In genomic region chr4:53227771-53228170, GRCm38 (mm10) we compare ENCODE assay signal across 8 mouse cellular contexts.
DNase-seq lines count a peak whose midpoint lies in the region; ATAC-seq and TF ChIP-seq lines count a peak whose summit lies in the region.

No protein-coding gene starts in this region.

- no peaks in the 10 kb centered on the region for H3K27me3 ChIP-seq in thymus, adult 2 months (ENCODE audit: control insufficient read depth, insufficient read depth, low read length)
- H3K27me3 ChIP-seq in intestine, embryonic 16.5 days (replicated peaks; ENCODE audit: control insufficient read depth, insufficient read depth, low read length): no peaks in the 10 kb centered on the region
- H3K27me3 ChIP-seq in stomach, postnatal 0 days (ENCODE audit: control insufficient read depth, insufficient read depth, low read length): no peaks in the 10 kb centered on the region
- no peaks in the 10 kb centered on the region for H3K27me3 ChIP-seq in forebrain, postnatal 0 days (ENCODE audit: insufficient read depth, low read length)

- H3K36me3 ChIP-seq in thymus, adult 2 months (ENCODE audit: control insufficient read depth, insufficient read depth, low read length): no peaks in the 10 kb centered on the region
- H3K36me3 ChIP-seq in intestine, embryonic 16.5 days (ENCODE audit: control insufficient read depth, insufficient read depth, low read length): no peaks in the 10 kb centered on the region
- no peaks in the 10 kb centered on the region for H3K36me3 ChIP-seq in stomach, postnatal 0 days (ENCODE audit: control insufficient read depth, insufficient read depth, low read length)
- no peaks in the 10 kb centered on the region for H3K36me3 ChIP-seq in forebrain, postnatal 0 days (ENCODE audit: insufficient read depth)

- H3K4me1 ChIP-seq in thymus, adult 2 months (replicated peaks; ENCODE audit: control insufficient read depth, insufficient read depth, low read length): peaks cover 5% of the 10 kb centered on the region
- no peaks in the 10 kb centered on the region; the same call in 1 of the 2 replicates for H3K4me1 ChIP-seq in intestine, embryonic 16.5 days (ENCODE audit: control insufficient read depth, insufficient read depth, low read length)
- no peaks in the 10 kb centered on the region for H3K4me1 ChIP-seq in stomach, postnatal 0 days (replicated peaks; ENCODE audit: control insufficient read depth, insufficient read depth)
- H3K4me1 ChIP-seq in forebrain, postnatal 0 days (ENCODE audit: insufficient read depth): no peaks in the 10 kb centered on the region

- H3K9ac ChIP-seq in intestine, embryonic 16.5 days (ENCODE audit: low read depth, low read length): no peak overlapping the region
- no peak overlapping the region for H3K9ac ChIP-seq in stomach, postnatal 0 days (ENCODE audit: low read length)
- H3K9ac ChIP-seq in forebrain, postnatal 0 days: no peak overlapping the region

- no peak overlapping the region for H3K27ac ChIP-seq in thymus, adult 2 months (ENCODE audit: control insufficient read depth, insufficient read depth, low read length)
- no peak overlapping the region for H3K27ac ChIP-seq in intestine, embryonic 16.5 days (ENCODE audit: low read length)
- no peak overlapping the region for H3K27ac ChIP-seq in stomach, postnatal 0 days (replicated peaks)
- no peak overlapping the region for H3K27ac ChIP-seq in forebrain, postnatal 0 days (ENCODE audit: low read depth, low read length)

- H3K4me2 ChIP-seq in intestine, embryonic 16.5 days (ENCODE audit: low read depth, low read length): no peak overlapping the region
- no peak overlapping the region for H3K4me2 ChIP-seq in stomach, postnatal 0 days (replicated peaks; ENCODE audit: low read depth)
- H3K4me2 ChIP-seq in forebrain, postnatal 0 days (ENCODE audit: low read depth): no peak overlapping the region

- no peak for TF ChIP-seq CTCF in thymus, adult 2 months (IDR thresholded peaks at IDR 0.05; ENCODE audit: borderline replicate concordance, control insufficient read depth, extremely low read depth, insufficient read depth, low read length, poor library complexity)
- TF ChIP-seq CTCF in stomach, postnatal 0 days (IDR thresholded peaks at IDR 0.05; ENCODE audit: low read depth): no peak
- TF ChIP-seq CTCF in forebrain, postnatal 0 days (IDR thresholded peaks at IDR 0.05; ENCODE audit: low read depth): no peak

- H3K4me3 ChIP-seq in thymus, adult 2 months (ENCODE audit: control insufficient read depth, insufficient read depth, low read length): no peak overlapping the region
- no peak overlapping the region for H3K4me3 ChIP-seq in intestine, embryonic 16.5 days (ENCODE audit: low read length)
- H3K4me3 ChIP-seq in stomach, postnatal 0 days (ENCODE audit: low read depth, low read length): no peak overlapping the region
- H3K4me3 ChIP-seq in forebrain, postnatal 0 days (ENCODE audit: low read depth, low read length): no peak overlapping the region

- no peak for TF ChIP-seq POLR2A in thymus, adult 2 months (IDR thresholded peaks at IDR 0.05; ENCODE audit: control insufficient read depth, extremely low read depth, insufficient read depth, low read length, poor library complexity)

- no peaks in the 10 kb centered on the region for H3K9me3 ChIP-seq in intestine, embryonic 16.5 days (ENCODE audit: control insufficient read depth, low read length)
- H3K9me3 ChIP-seq in stomach, postnatal 0 days (ENCODE audit: control insufficient read depth, low read length): no peaks in the 10 kb centered on the region
- H3K9me3 ChIP-seq in forebrain, postnatal 0 days (ENCODE audit: low read length): no peaks in the 10 kb centered on the region

- intact Hi-C loops in gastrocnemius, postnatal 36 days (cut with DNase I): no loop called here

- TF ChIP-seq EP300 in stomach, postnatal 0 days (optimal IDR thresholded peaks at IDR 0.05): no peak

- ATAC-seq in intestine, embryonic 16.5 days: peak; percentile 76
- peak; percentile 71 for ATAC-seq in stomach, postnatal 0 days (ENCODE audit: low FRiP score, low TSS enrichment)
- no peak for ATAC-seq in forebrain, postnatal 0 days

- peak; percentile 45 for DNase-seq in embryo, embryonic 10.5 days (ENCODE audit: low spot score)
- DNase-seq in embryo, embryonic 11 days: no peak
- peak; percentile 19 for DNase-seq in thymus, postnatal 4 days
- DNase-seq in thymus, adult 2 months: no peak
- peak; percentile 26 for DNase-seq in stomach, postnatal 0 days (ENCODE audit: low spot score)
- DNase-seq in forebrain, postnatal 0 days: no peak
- DNase-seq in gastrocnemius, postnatal 36 days: no peak

- WGBS in thymus, adult 2 months: 17% methylated on average over 8 of the region's 8 CpGs
- WGBS in intestine, embryonic 16.5 days: 43% methylated on average over 8 of the region's 8 CpGs
- WGBS in stomach, postnatal 0 days: 46% methylated on average over 8 of the region's 8 CpGs
- 10% methylated on average over 8 of the region's 8 CpGs for WGBS in forebrain, postnatal 0 days

Comparison
In these comparisons a context has a peak if more than half of its experiments do, and no peak if none do; other contexts are left out.
1. DNase-seq: peak in embryo, embryonic 10.5 days (single experiment), thymus, postnatal 4 days (single experiment) and stomach, postnatal 0 days (single experiment); none in embryo, embryonic 11 days (single experiment), thymus, adult 2 months (single experiment), forebrain, postnatal 0 days (single experiment) and gastrocnemius, postnatal 36 days (0 of 2).